Mouse (Mus musculus) ES-E14 (cell line): ENCODE data around the gene Mcl1.

Experiments used
- HCFC1 ChIP-seq: IDR thresholded peaks from 2 replicates; pipeline ENCODE4 v1.6.1; 2012; ENCODE audit warnings: low read length, inconsistent platforms, borderline replicate concordance; ENCODE audit not compliant: insufficient read depth
- MAFK ChIP-seq: IDR thresholded peaks from 2 replicates; pipeline ENCODE4 v1.6.1; 2014; ENCODE audit warnings: mild to moderate bottlenecking, low read depth, low read length, inconsistent platforms; ENCODE audit not compliant: insufficient read depth
- ZNF384 ChIP-seq: IDR thresholded peaks from 2 replicates; pipeline ENCODE4 v1.6.1; 2012; ENCODE audit warnings: low read depth, low read length, inconsistent platforms

DNA sequence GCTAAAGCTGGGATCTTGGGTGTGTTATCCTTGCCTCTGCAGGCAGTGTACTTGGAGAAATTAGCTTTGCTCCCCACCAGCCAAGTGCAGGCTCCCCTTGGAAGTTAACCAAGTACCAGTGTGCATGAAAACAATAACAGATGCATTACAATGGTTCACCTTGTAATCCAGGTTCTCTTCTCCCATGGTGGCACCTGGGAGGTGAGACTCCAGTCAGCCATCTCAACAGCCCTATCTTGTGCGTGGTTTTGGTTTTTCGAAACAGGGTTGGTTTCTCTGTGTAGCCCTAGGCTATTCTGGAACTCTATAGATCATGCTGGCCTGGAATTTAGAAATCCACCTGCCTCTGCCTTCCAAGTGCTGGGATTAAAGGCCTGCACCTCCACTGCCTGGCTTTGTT lies 4.9 kb downstream of the Mcl1 start:
- no peak for TF ChIP-seq ZNF384
- TF ChIP-seq MAFK: no peak
- no peak for TF ChIP-seq HCFC1
